Mouse (Mus musculus) MEL (cell line): ENCODE data around the gene Tanc1. TPM values are rescaled to one million over a fixed set of nuclear protein-coding genes. Genes with fewer than 3 reads are reported as not detected.

Experiments used
- DNase-seq: peaks from one replicate; pipeline ENCODE4 v3.0.0; 2011; ENCODE audit warnings: low read depth, low spot score
- H3K27ac ChIP-seq: 2 replicates; pipeline ENCODE4 v1.5.1; 2012; ENCODE audit warnings: low read depth, mild to moderate bottlenecking, control low read depth, low read length, moderate library complexity; ENCODE audit not compliant: control insufficient read depth
- H3K27me3 ChIP-seq, 2 experiments: fragments of 150-350 bp in 1 of 2; sonication (generic) in 1 of 2; 2 replicates each; pipeline ENCODE4 v1.6.1; 2012; ENCODE audit warnings: low read length in 2 of 2, mild to moderate bottlenecking in 2 of 2, improper control_type of control experiment in 1 of 2, moderate library complexity in 1 of 2; ENCODE audit not compliant: insufficient read depth in 2 of 2, control insufficient read depth in 1 of 2
- H3K36me3 ChIP-seq, 2 experiments: 2 replicates each; pipeline ENCODE4 v1.6.1; 2012 to 2014; ENCODE audit warnings: low read length in 2 of 2, improper control_type of control experiment in 1 of 2, inconsistent platforms in 1 of 2, mild to moderate bottlenecking in 1 of 2; ENCODE audit not compliant: insufficient read depth in 2 of 2, control insufficient read depth in 1 of 2
- H3K4me1 ChIP-seq, 2 experiments: fragments of 150-350 bp in 1 of 2; sonication (generic) in 1 of 2; 2 replicates each; pipeline ENCODE4 v1.6.1; 2012; ENCODE audit warnings: low read length in 2 of 2, improper control_type of control experiment in 1 of 2, mild to moderate bottlenecking in 1 of 2; ENCODE audit not compliant: insufficient read depth in 2 of 2, control insufficient read depth in 1 of 2
- H3K4me3 ChIP-seq, 2 experiments: fragments of 150-350 bp in 1 of 2; sonication (generic) in 1 of 2; 2 replicates each; pipeline ENCODE4 v1.5.1; 2012; ENCODE audit warnings: low read depth in 2 of 2, low read length in 2 of 2, mild to moderate bottlenecking in 2 of 2, moderate library complexity in 2 of 2, control low read depth in 1 of 2, improper control_type of control experiment in 1 of 2; ENCODE audit not compliant: control insufficient read depth in 1 of 2, insufficient read depth in 1 of 2
- H3K79me2 ChIP-seq: 2 replicates; pipeline ENCODE4 v1.6.1; 2012; ENCODE audit warnings: mild to moderate bottlenecking, low read length, moderate library complexity; ENCODE audit not compliant: control insufficient read depth, poor library complexity, insufficient read depth
- H3K9ac ChIP-seq: 2 replicates; pipeline ENCODE4 v1.6.1; 2012; ENCODE audit warnings: low read depth, mild to moderate bottlenecking, control low read depth, low read length, moderate library complexity; ENCODE audit not compliant: control insufficient read depth, poor library complexity, severe bottlenecking
- H3K9me3 ChIP-seq: fragments of 150-350 bp; sonication (generic); replicated peaks from 2 replicates; pipeline ENCODE4 v1.6.1; 2012; ENCODE audit warnings: mild to moderate bottlenecking, low read length, improper control_type of control experiment, moderate library complexity; ENCODE audit not compliant: insufficient read depth
- BHLHE40 ChIP-seq: IDR thresholded peaks from 2 replicates; pipeline ENCODE4 v1.6.1; 2012; ENCODE audit warnings: low read depth, mild to moderate bottlenecking, inconsistent platforms, low read length, improper control_type of control experiment, borderline replicate concordance
- CHD2 ChIP-seq: IDR thresholded peaks from 2 replicates; pipeline ENCODE4 v1.6.1; 2011; ENCODE audit warnings: low read length, improper control_type of control experiment
- CTCF ChIP-seq, 3 experiments: IDR thresholded peaks in 2 of 3; conservative IDR thresholded peaks in 1 of 3; 2 replicates each; pipeline ENCODE4 v1.5.1; 2011 to 2012; ENCODE audit warnings: low read length in 3 of 3, low read depth in 2 of 3, mild to moderate bottlenecking in 2 of 3, improper control_type of control experiment in 1 of 3, inconsistent platforms in 1 of 3, mixed read lengths in 1 of 3, moderate library complexity in 1 of 3; ENCODE audit not compliant: control insufficient read depth in 1 of 3, insufficient read depth in 1 of 3, poor library complexity in 1 of 3, severe bottlenecking in 1 of 3
- ELF1 ChIP-seq: IDR thresholded peaks from 2 replicates; pipeline ENCODE4 v1.6.1; 2014; ENCODE audit warnings: low read depth, mild to moderate bottlenecking, inconsistent platforms, low read length, improper control_type of control experiment, moderate library complexity
- EP300 ChIP-seq, 2 experiments: IDR thresholded peaks; 2 replicates each; pipeline ENCODE4 v1.6.1; 2011; ENCODE audit warnings: improper control_type of control experiment in 2 of 2, low read length in 2 of 2, low read depth in 1 of 2, mild to moderate bottlenecking in 1 of 2
- ETS1 ChIP-seq: IDR thresholded peaks from 2 replicates; pipeline ENCODE4 v1.6.1; 2012; ENCODE audit warnings: low read depth, mild to moderate bottlenecking, inconsistent platforms, low read length, improper control_type of control experiment, moderate library complexity
- GABPA ChIP-seq: IDR thresholded peaks from 2 replicates; pipeline ENCODE4 v1.6.1; 2012; ENCODE audit warnings: low read depth, mild to moderate bottlenecking, inconsistent platforms, low read length, improper control_type of control experiment, moderate library complexity
- GATA1 ChIP-seq: IDR thresholded peaks from 2 replicates; pipeline ENCODE4 v1.6.1; 2011; ENCODE audit warnings: low read depth, low read length, improper control_type of control experiment
- HCFC1 ChIP-seq: IDR thresholded peaks from 2 replicates; pipeline ENCODE4 v1.6.1; 2012; ENCODE audit warnings: low read depth, mild to moderate bottlenecking, inconsistent platforms, low read length, improper control_type of control experiment, moderate library complexity
- MAFK ChIP-seq: IDR thresholded peaks from 2 replicates; pipeline ENCODE4 v1.6.1; 2011; ENCODE audit warnings: low read depth, mild to moderate bottlenecking, low read length, improper control_type of control experiment, borderline replicate concordance
- MEF2A ChIP-seq: IDR thresholded peaks from 2 replicates; pipeline ENCODE4 v1.6.1; 2014; ENCODE audit warnings: low read depth, mild to moderate bottlenecking, inconsistent platforms, low read length, improper control_type of control experiment; ENCODE audit not compliant: poor library complexity, insufficient replicate concordance, severe bottlenecking; ENCODE audit errors: extremely low read depth
- NELFE ChIP-seq: IDR thresholded peaks from 2 replicates; pipeline ENCODE4 v1.6.1; 2011; ENCODE audit warnings: low read depth, low read length, improper control_type of control experiment
- NRF1 ChIP-seq: IDR thresholded peaks from 2 replicates; pipeline ENCODE4 v1.6.1; 2014; ENCODE audit warnings: low read depth, mild to moderate bottlenecking, inconsistent platforms, low read length, improper control_type of control experiment, moderate library complexity; ENCODE audit not compliant: poor library complexity, insufficient read depth, severe bottlenecking
- POLR2A ChIP-seq, 2 experiments: IDR thresholded peaks; 2 replicates each; pipeline ENCODE4 v1.6.1; 2011 to 2012; ENCODE audit warnings: low read length in 2 of 2, mild to moderate bottlenecking in 2 of 2, control low read depth in 1 of 2, improper control_type of control experiment in 1 of 2, low read depth in 1 of 2, moderate library complexity in 1 of 2; ENCODE audit not compliant: control insufficient read depth in 1 of 2, insufficient read depth in 1 of 2, poor library complexity in 1 of 2
- POLR2AphosphoS2 ChIP-seq: IDR thresholded peaks from 2 replicates; pipeline ENCODE4 v1.6.1; 2011; ENCODE audit warnings: low read length, improper control_type of control experiment
- RAD21 ChIP-seq: IDR thresholded peaks from 2 replicates; pipeline ENCODE4 v1.6.1; 2011; ENCODE audit warnings: mild to moderate bottlenecking, low read depth, low read length, improper control_type of control experiment
- TAL1 ChIP-seq: IDR thresholded peaks from 2 replicates; pipeline ENCODE4 v1.6.1; 2012; ENCODE audit warnings: mild to moderate bottlenecking, inconsistent platforms, low read length, moderate library complexity, mixed read lengths
- TCF12 ChIP-seq: IDR thresholded peaks from 2 replicates; pipeline ENCODE4 v1.6.1; 2014; ENCODE audit warnings: low read depth, mild to moderate bottlenecking, inconsistent platforms, low read length, improper control_type of control experiment, moderate library complexity
- UBTF ChIP-seq: IDR thresholded peaks from 2 replicates; pipeline ENCODE4 v1.6.1; 2012; ENCODE audit warnings: low read depth, mild to moderate bottlenecking, inconsistent platforms, low read length, improper control_type of control experiment, moderate library complexity, borderline replicate concordance; ENCODE audit not compliant: insufficient read depth
- USF1 ChIP-seq: IDR thresholded peaks from 2 replicates; pipeline ENCODE4 v1.6.1; 2014; ENCODE audit warnings: low read depth, mild to moderate bottlenecking, inconsistent platforms, low read length, improper control_type of control experiment, moderate library complexity
- ZC3H11A ChIP-seq: IDR thresholded peaks from 2 replicates; pipeline ENCODE4 v1.6.1; 2012; ENCODE audit warnings: low read depth, mild to moderate bottlenecking, inconsistent platforms, low read length, improper control_type of control experiment
- ZKSCAN1 ChIP-seq: IDR thresholded peaks from 2 replicates; pipeline ENCODE4 v1.6.1; 2012; ENCODE audit warnings: low read depth, mild to moderate bottlenecking, inconsistent platforms, low read length, improper control_type of control experiment, moderate library complexity
- ZMIZ1 ChIP-seq: IDR thresholded peaks from 2 replicates; pipeline ENCODE4 v1.6.1; 2012; ENCODE audit warnings: low read depth, mild to moderate bottlenecking, inconsistent platforms, low read length, improper control_type of control experiment, moderate library complexity
- polyA plus RNA-seq, 2 experiments: library from polyadenylated mRNA; stranded (reverse) in 1 of 2; unstranded in 1 of 2; fragments of >175 nt in 1 of 2; fragments of >200 nt in 1 of 2; gene quantifications; 2 replicates each; pipeline versions ENCODE4 v1.2.1 to v1.2.4; 2012; ENCODE audit warnings: low replicate concordance in 2 of 2, low read depth in 1 of 2; ENCODE audit not compliant: insufficient read length in 2 of 2, insufficient read depth in 1 of 2, missing spikeins in 1 of 2
- total RNA-seq: library from RNA; depleted of rRNA; stranded (reverse); fragments of 300-350 nt; gene quantifications from 2 replicates; pipeline ENCODE4 v1.2.3, GENCODE M21; 2012

The Tanc1 gene
- total and polyA plus RNA-seq, 3 experiments = 0.54 to 0.78 TPM; not detected in 1

GRCm38 (mm10) chr2:59736401-59736898 is 124.6 kb downstream of the Tanc1 start:
- H3K36me3 ChIP-seq = no peaks in the 10 kb centered on the region
- H3K9me3 ChIP-seq = no peaks in the 10 kb centered on the region
- H3K27ac ChIP-seq = no peak overlapping the region
- H3K79me2 ChIP-seq = no peaks in the 10 kb centered on the region
- H3K27me3 ChIP-seq = no peaks in the 10 kb centered on the region
- TF ChIP-seq EP300 (IDR thresholded peaks at IDR 0.05; ENCODE audit: low read depth in 1 of 2, low read length in 2 of 2) = no peak
- TF ChIP-seq POLR2AphosphoS2 = no peak
- TF ChIP-seq MAFK = no peak
- TF ChIP-seq USF1 = no peak
- no peak for TF ChIP-seq GABPA
- no peak for TF ChIP-seq ELF1
- TF ChIP-seq NRF1 = no peak
- TF ChIP-seq ZMIZ1 = no peak
- no peak for TF ChIP-seq TCF12
- TF ChIP-seq CHD2 = no peak
- DNase-seq = no peak
- H3K9ac ChIP-seq = no peak overlapping the region
- H3K4me1 ChIP-seq = no peaks in the 10 kb centered on the region
- no peak overlapping the region for H3K4me3 ChIP-seq

- Histone ChIP-seq H3K4me3 (no peak overlapping the region), H3K9me3 (no peaks in the 10 kb centered on the region), H3K9ac (no peak overlapping the region), H3K4me1 (no peaks in the 10 kb centered on the region), H3K36me3 (no peaks in the 10 kb centered on the region), H3K27ac (no peak overlapping the region), H3K79me2 (no peaks in the 10 kb centered on the region), H3K27me3 (no peaks in the 10 kb centered on the region)
- no peak for TF ChIP-seq ETS1
- TF ChIP-seq TAL1 = no peak
- no peak for TF ChIP-seq POLR2A (IDR thresholded peaks at IDR 0.05; ENCODE audit: control insufficient read depth in 1 of 2, insufficient read depth in 1 of 2, low read depth in 1 of 2, low read length in 2 of 2, poor library complexity in 1 of 2)
- TF ChIP-seq HCFC1 = no peak
- no peak for TF ChIP-seq RAD21
- no peak for TF ChIP-seq ZKSCAN1
- no peak for TF ChIP-seq UBTF
- no peak for TF ChIP-seq TCF12
- no peak for TF ChIP-seq MEF2A
- TF ChIP-seq ZC3H11A = no peak
- TF ChIP-seq CTCF (IDR thresholded peaks at IDR 0.05 in 2 of 3, conservative IDR thresholded peaks at IDR 0.05 in 1 of 3; ENCODE audit: control insufficient read depth in 1 of 3, insufficient read depth in 1 of 3, low read depth in 2 of 3, low read length in 3 of 3, poor library complexity in 1 of 3, severe bottlenecking in 1 of 3) = no peak
- TF ChIP-seq NRF1 = no peak
- TF ChIP-seq EP300 (IDR thresholded peaks at IDR 0.05; ENCODE audit: low read depth in 1 of 2, low read length in 2 of 2) = no peak
- TF ChIP-seq ELF1 = no peak
- TF ChIP-seq BHLHE40 = no peak
- TF ChIP-seq GATA1 = no peak
- no peak for TF ChIP-seq NELFE
- DNase-seq = no peak
Observed at GRCm38 (mm10) chr2:59737368-59737767, 125.5 kb downstream of the Tanc1 start.
